20 mouse cellular contexts compared by ENCODE assay signal in the genomic region with DNA sequence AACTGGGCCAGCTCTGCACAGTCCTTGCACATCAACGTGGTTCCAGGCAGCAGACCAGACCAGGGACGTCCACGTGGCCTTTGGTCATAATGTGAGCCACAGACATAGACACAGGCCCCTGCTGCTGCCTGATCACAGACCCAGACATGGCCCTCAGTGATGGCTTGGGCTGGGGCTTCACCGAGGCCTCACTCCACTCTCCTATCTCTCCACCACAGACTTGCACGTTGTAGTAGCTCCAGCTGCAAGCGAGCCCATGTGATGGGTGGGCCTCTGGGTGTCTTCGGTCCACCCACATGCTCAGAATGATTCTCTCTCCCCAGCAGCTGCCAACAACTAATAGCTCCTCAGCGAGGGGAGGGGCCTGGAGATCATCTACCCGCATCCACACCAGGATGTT. TPM values are rescaled to one million over a fixed set of nuclear protein-coding genes. Genes with fewer than 3 reads are reported as not detected.
DNase-seq lines count a peak whose midpoint lies in the region; ATAC-seq lines count a peak whose summit lies in the region.
"Not testable (repeated sequence)": the region's sequence is repeated elsewhere in the genome, so short reads cannot be mapped to it uniquely, and the experiment has no call there.
"Had no signal": no experiment of that assay in that cellular context is flagged by ENCODE, and none has a peak within 500 bp of the region (broad histone marks: within the 10 kb centered on the region; RNA-seq: fewer than 3 reads in every experiment).

No protein-coding gene starts in this region.

- not testable (repeated sequence) for H3K27me3 ChIP-seq in heart, embryonic 10.5 days (ENCODE audit: insufficient read depth, poor library complexity, severe bottlenecking); liver, embryonic 11.5 days (replicated peaks; ENCODE audit: control insufficient read depth, insufficient read depth, low read length); liver, embryonic 15.5 days

- not testable (repeated sequence) for H3K4me3 ChIP-seq in heart, embryonic 10.5 days; liver, embryonic 11.5 days (ENCODE audit: low read depth, low read length)
- peak overlapping the region; percentile 27; the same call in 1 of the 2 replicates for H3K4me3 ChIP-seq in liver, embryonic 15.5 days (replicated peaks)

- H3K27ac ChIP-seq in heart, embryonic 10.5 days = peak overlapping the region; percentile 10; the same call in 1 of the 2 replicates
- peak overlapping the region; percentile 77 for H3K27ac ChIP-seq in liver, embryonic 11.5 days (ENCODE audit: low read depth, low read length)
- H3K27ac ChIP-seq in liver, embryonic 15.5 days (replicated peaks) = peak overlapping the region; percentile 97

- not testable (repeated sequence) for H3K36me3 ChIP-seq in heart, embryonic 10.5 days; liver, embryonic 11.5 days (ENCODE audit: control insufficient read depth, insufficient read depth, low read length); liver, embryonic 15.5 days (replicated peaks)

- not testable (repeated sequence) for H3K4me1 ChIP-seq in heart, embryonic 10.5 days; liver, embryonic 11.5 days (replicated peaks; ENCODE audit: control insufficient read depth, insufficient read depth, low read length)
- peaks cover 47% of the 10 kb centered on the region for H3K4me1 ChIP-seq in liver, embryonic 15.5 days (replicated peaks)

- WGBS in heart, embryonic 10.5 days = 76% methylated on average over 9 of the region's 9 CpGs
- 45% methylated on average over 9 of the region's 9 CpGs for WGBS in liver, embryonic 11.5 days
- WGBS in liver, embryonic 15.5 days (ENCODE audit: insufficient replicate concordance) = 22% methylated on average over 9 of the region's 9 CpGs

- H3K9me3 ChIP-seq in heart, embryonic 10.5 days; liver, embryonic 11.5 days (ENCODE audit: control insufficient read depth, low read length); liver, embryonic 15.5 days (replicated peaks): not testable (repeated sequence)

- peak overlapping the region; percentile 23; the same call in 1 of the 2 replicates for H3K4me2 ChIP-seq in liver, embryonic 11.5 days
- H3K4me2 ChIP-seq in liver, embryonic 15.5 days = peak overlapping the region; percentile 59

- peak overlapping the region; percentile 37; the same call in 1 of the 2 replicates for H3K9ac ChIP-seq in liver, embryonic 11.5 days (ENCODE audit: low read depth, low read length)
- H3K9ac ChIP-seq in liver, embryonic 15.5 days = peak overlapping the region; percentile 61

- peak; percentile 27 for DNase-seq in brain, adult 2 months (ENCODE audit: low read depth, low spot score)
- DNase-seq in heart, embryonic 10.5 days (ENCODE audit: low spot score) = peak; percentile 95
- peak; percentile 56 for DNase-seq in liver, embryonic 11.5 days (ENCODE audit: low spot score)
- DNase-seq in spleen, postnatal 14 days (ENCODE audit: low spot score in 2 of 2) = peak; percentile 26 to 39

- ATAC-seq in liver, embryonic 11.5 days (replicated peaks; ENCODE audit: low FRiP score) = peak; percentile 97
- ATAC-seq in liver, embryonic 15.5 days (ENCODE audit: insufficient read depth) = peak; percentile 100
- peak; percentile 98 for ATAC-seq in megakaryocyte-erythroid progenitor cell, adult 5-6 weeks (replicated peaks; ENCODE audit: low FRiP score, low TSS enrichment, poor library complexity, severe bottlenecking)

RNA-seq across cellular contexts. Expression of gene Gm12394, which starts 3.9 kb away (rescaled TPM):
- 0.09 and 0.19 TPM in 2 replicates for polyA plus RNA-seq in heart, embryonic 10.5 days (2016; fragmentation: Nextera tagmentation; extraction: Ambion mirVana)
- 0.11 and 0.18 TPM in 2 replicates for polyA plus RNA-seq in liver, embryonic 11.5 days (2014; fragmentation: Nextera tagmentation; extraction: Ambion mirVana)
- not detected in 2 replicates for polyA plus RNA-seq in liver, embryonic 15.5 days (2015; fragmentation: Nextera tagmentation; extraction: Ambion mirVana)
- not detected in 2 replicates for total RNA-seq in megakaryocyte-erythroid progenitor cell, adult 5-6 weeks (2014; fragmentation: Nextera tagmentation)
- not detected in 2 replicates for total RNA-seq in megakaryocyte-erythroid progenitor cell, adult 5-6 weeks (2017)
- total RNA-seq: CH12.LX; common myeloid progenitor, adult 5-6 weeks; gastrocnemius, postnatal 10 days; heart, postnatal 4 days had no signal
- polyA plus RNA-seq: adrenal gland, adult 2 months; heart, embryonic 14.5 days had no signal

RNA-seq across cellular contexts. Expression of gene Fam205a1, which starts 6.8 kb away (rescaled TPM):
- polyA plus RNA-seq in heart, embryonic 10.5 days (2016; fragmentation: Nextera tagmentation; extraction: Ambion mirVana) = 0.04 TPM in 2 replicates
- 0.22 and 0.29 TPM in 2 replicates for polyA plus RNA-seq in liver, embryonic 11.5 days (2014; fragmentation: Nextera tagmentation; extraction: Ambion mirVana)
- polyA plus RNA-seq in liver, embryonic 15.5 days (2015; fragmentation: Nextera tagmentation; extraction: Ambion mirVana) = 0.15 TPM in 2 replicates
- 0.94 TPM in 1 of 2 replicates, not detected in the other for total RNA-seq in megakaryocyte-erythroid progenitor cell, adult 5-6 weeks (2014; fragmentation: Nextera tagmentation)
- not detected in 2 replicates for total RNA-seq in megakaryocyte-erythroid progenitor cell, adult 5-6 weeks (2017)
- total RNA-seq: adrenal gland, adult 2 months; adrenal gland, postnatal 25 days; CH12.LX; common myeloid progenitor, adult 5-6 weeks; gastrocnemius, postnatal 10 days; heart, adult 2 months; heart, postnatal 10 days; heart, postnatal 4 days had no signal
- polyA plus RNA-seq: adrenal gland, adult 2 months; brain, embryonic 14.5 days; embryonic facial prominence, embryonic 11.5 days; embryonic facial prominence, embryonic 15.5 days; forebrain, embryonic 12.5 days; heart, adult 2 months; heart, embryonic 14.5 days had no signal

RNA-seq across cellular contexts. Expression of gene Fam205c, which starts 13.6 kb away (rescaled TPM):
- 0.16 and 0.24 TPM in 2 replicates for polyA plus RNA-seq in heart, embryonic 10.5 days (2016; fragmentation: Nextera tagmentation; extraction: Ambion mirVana)
- polyA plus RNA-seq in liver, embryonic 11.5 days (2014; fragmentation: Nextera tagmentation; extraction: Ambion mirVana) = 0.71 and 0.75 TPM in 2 replicates
- polyA plus RNA-seq in liver, embryonic 15.5 days (2015; fragmentation: Nextera tagmentation; extraction: Ambion mirVana) = 0.35 and 0.61 TPM in 2 replicates
- not detected in 2 replicates for total RNA-seq in megakaryocyte-erythroid progenitor cell, adult 5-6 weeks (2014; fragmentation: Nextera tagmentation)
- total RNA-seq in megakaryocyte-erythroid progenitor cell, adult 5-6 weeks (2017) = not detected in 2 replicates
- total RNA-seq: adrenal gland, postnatal 25 days; CH12.LX; common myeloid progenitor, adult 5-6 weeks; gastrocnemius, postnatal 4 days had no signal
- polyA plus RNA-seq: adrenal gland, adult 2 months; brain, embryonic 14.5 days; embryonic facial prominence, embryonic 11.5 days had no signal

RNA-seq across cellular contexts. Expression of gene Phf24, which starts 56.0 kb away (rescaled TPM):
- 1.5 and 2.8 TPM in 2 replicates for polyA plus RNA-seq in heart, embryonic 10.5 days (2016; fragmentation: Nextera tagmentation; extraction: Ambion mirVana)
- polyA plus RNA-seq in liver, embryonic 11.5 days (2014; fragmentation: Nextera tagmentation; extraction: Ambion mirVana) = 0.38 and 0.42 TPM in 2 replicates
- 0.12 and 0.16 TPM in 2 replicates for polyA plus RNA-seq in liver, embryonic 15.5 days (2015; fragmentation: Nextera tagmentation; extraction: Ambion mirVana)
- not detected in 2 replicates for total RNA-seq in megakaryocyte-erythroid progenitor cell, adult 5-6 weeks (2014; fragmentation: Nextera tagmentation)
- 0.08 TPM in 1 of 2 replicates, not detected in the other for total RNA-seq in megakaryocyte-erythroid progenitor cell, adult 5-6 weeks (2017)
- total RNA-seq: CH12.LX had no signal

Comparison
In these comparisons a context has a peak if more than half of its experiments do, and no peak if none do; other contexts are left out.
1. DNase-seq: peak in every context shown above with its lines; median percentile 95 in heart, embryonic 10.5 days; 56 in liver, embryonic 11.5 days; 32 in spleen, postnatal 14 days; 27 in brain, adult 2 months.
2. H3K27ac ChIP-seq: peak in every context shown above with its lines; median percentile 97 in liver, embryonic 15.5 days; 77 in liver, embryonic 11.5 days; 10 in heart, embryonic 10.5 days.